Mouse (Mus musculus) spleen, adult 2 months (tissue): ENCODE measurements around the gene Slc16a3.

Experiments used
- CTCF ChIP-seq: fragments of 200-500 bp; IDR thresholded peaks from 2 replicates; pipeline ENCODE4 v1.5.1; 2011; ENCODE audit warnings: mild to moderate bottlenecking, inconsistent platforms; ENCODE audit not compliant: insufficient read depth, insufficient read length, insufficient replicate concordance; ENCODE audit errors: extremely low read depth
- POLR2A ChIP-seq: fragments of 200-500 bp; IDR thresholded peaks from 2 replicates; pipeline ENCODE4 v1.6.1; 2011; ENCODE audit warnings: low read depth, low read length, inconsistent platforms

GRCm38 (mm10) chr11:120959066-120959465, 10.8 kb downstream of the Slc16a3 start:
- TF ChIP-seq CTCF (no peak), POLR2A (no peak)
